Mouse (Mus musculus): ENCODE data around the gene Lhfpl2.

The Lhfpl2 gene

DNA sequence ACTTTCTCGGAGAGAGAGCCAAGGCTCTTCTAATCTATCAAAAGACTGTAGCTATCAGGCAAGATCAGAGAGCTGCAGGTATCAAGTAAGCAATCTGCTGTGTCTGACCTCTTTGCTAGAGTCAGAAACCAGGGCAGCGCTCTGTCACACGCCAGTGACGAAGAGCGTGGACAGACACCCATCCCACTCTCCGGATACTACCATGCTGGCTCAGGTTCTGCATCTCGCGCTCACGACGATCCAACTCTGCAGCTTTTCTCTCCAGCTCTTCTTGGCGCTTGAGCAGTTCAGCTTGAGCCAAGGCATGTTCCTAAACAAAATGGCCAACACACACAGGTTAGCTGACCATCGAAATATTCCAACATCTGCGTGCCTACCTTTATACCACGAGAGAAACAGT lies 174.3 kb downstream of the Lhfpl2 start:
- DNase-seq: no peak

- DNase-seq: no peak
Observed at GRCm38 (mm10) chr13:94239488-94239887, 181.9 kb downstream of the Lhfpl2 start.

DNA sequence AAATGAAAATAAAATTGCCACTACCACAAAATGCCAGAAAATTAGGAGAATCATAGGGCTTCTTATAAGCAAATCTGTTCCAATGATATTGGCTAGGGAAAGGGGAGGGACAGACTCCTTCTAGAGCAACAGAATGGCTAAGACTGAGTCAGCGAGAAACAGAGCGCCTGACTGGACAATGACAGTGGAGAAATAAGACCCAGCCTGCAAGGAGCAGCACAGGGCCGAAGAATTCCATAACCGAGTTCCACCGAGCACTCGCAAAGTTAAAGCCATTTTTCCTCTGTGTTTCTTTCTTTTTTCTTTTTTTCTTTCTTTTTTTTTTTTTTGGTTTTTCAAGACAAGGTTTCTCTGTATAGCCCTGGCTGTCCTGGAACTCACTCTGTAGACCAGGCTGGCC lies 182.5 kb downstream of the Lhfpl2 start:
- DNase-seq: no peak

DNA sequence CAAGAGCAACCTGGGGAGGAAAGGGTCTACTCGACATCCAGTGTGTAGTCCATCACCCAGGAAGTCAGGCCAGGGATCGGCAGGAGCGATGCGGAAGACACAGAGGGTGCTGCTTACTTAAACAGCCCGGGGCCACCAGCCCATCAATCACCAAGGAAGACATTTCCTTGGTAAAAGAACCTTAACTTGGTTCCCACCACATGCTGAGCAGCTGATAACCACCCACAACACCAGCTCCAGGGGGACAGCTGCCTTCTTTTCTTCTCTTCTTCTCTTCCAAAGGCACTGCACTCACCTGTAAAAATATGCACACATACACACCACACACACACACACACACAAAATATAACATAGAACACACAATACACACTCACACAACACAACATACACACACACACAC lies 183.3 kb downstream of the Lhfpl2 start:
- DNase-seq: no peak

GRCm38 (mm10) chr13:94241892-94242524 lies 184.4 kb downstream of the Lhfpl2 start:
- DNase-seq: no peak

- DNase-seq: no peak
Observed at GRCm38 (mm10) chr13:94242897-94243296, 185.3 kb downstream of the Lhfpl2 start.

Measured in thymus, postnatal 25 days (tissue).